Mouse (Mus musculus): ENCODE data around the gene Capn12. TPM values are rescaled to one million over a fixed set of nuclear protein-coding genes. Genes with fewer than 3 reads are reported as not detected.
"Not testable (repeated sequence)": the region's sequence is repeated elsewhere in the genome, so short reads cannot be mapped to it uniquely, and the experiment has no call there.

The Capn12 gene
- polyA plus RNA-seq, 1 experiment = 0.41 TPM

DNA sequence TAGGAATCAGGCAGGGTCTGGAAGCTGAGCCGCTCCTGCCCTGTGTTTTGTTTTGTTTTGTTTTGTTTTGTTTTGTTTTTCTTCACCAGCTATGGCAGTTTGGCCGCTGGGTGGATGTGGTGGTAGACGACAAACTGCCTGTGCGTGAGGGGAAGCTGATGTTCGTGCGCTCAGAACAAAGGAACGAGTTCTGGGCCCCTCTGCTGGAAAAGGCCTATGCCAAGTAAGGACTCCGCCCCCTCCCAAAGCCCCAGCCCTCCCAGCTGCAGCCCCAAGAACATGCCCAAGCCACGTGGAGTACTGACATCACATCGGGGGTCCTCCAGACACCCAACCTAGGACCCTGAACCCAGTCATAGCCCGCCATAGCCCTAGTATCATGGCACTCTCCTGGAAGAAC lies 1.8 kb downstream of the Capn12 start:
- no peaks in the 10 kb centered on the region for H3K27me3 ChIP-seq (ENCODE audit: control insufficient read depth, insufficient read depth, low read length)
- no peaks in the 10 kb centered on the region for H3K4me1 ChIP-seq (ENCODE audit: control insufficient read depth, insufficient read depth, low read length)
- H3K4me3 ChIP-seq (replicated peaks; ENCODE audit: insufficient read depth, low read depth, low read length) = no peak overlapping the region
- TF ChIP-seq POLR2A (IDR thresholded peaks at IDR 0.05; ENCODE audit: borderline replicate concordance, insufficient read depth, low read length) (no peak), CTCF (IDR thresholded peaks at IDR 0.05; ENCODE audit: borderline replicate concordance, insufficient read depth, low read depth, low read length) (no peak)
- no peak for DNase-seq
- 59% methylated on average over 11 of the region's 11 CpGs for WGBS
- no peak overlapping the region for H3K27ac ChIP-seq (ENCODE audit: insufficient read depth, low read length)

DNA sequence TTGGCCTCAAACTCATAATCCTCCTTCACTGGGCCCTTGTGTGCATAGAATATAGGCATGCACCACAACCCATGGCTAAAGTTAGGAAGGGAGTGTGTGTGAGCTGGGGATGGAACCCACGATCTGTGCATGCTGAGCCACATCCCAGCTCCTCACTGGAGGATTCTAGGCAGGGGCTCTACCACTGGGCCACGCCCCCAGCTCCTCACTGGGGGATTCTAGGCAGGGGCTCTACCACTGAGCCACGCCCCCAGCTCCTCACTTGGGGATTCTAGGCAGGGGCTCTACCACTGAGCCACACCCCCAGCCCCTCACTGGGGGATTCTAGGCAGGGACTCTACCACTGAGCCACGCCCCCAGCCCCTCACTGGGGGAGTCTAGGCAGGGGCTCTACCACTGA lies 2.5 kb downstream of the Capn12 start:
- H3K4me3 ChIP-seq (replicated peaks; ENCODE audit: insufficient read depth, low read depth, low read length); H3K27me3 ChIP-seq (ENCODE audit: control insufficient read depth, insufficient read depth, low read length); H3K27ac ChIP-seq (ENCODE audit: insufficient read depth, low read length); DNase-seq; H3K4me1 ChIP-seq (ENCODE audit: control insufficient read depth, insufficient read depth, low read length): not testable (repeated sequence)
- WGBS = 86% methylated on average over 4 of the region's 4 CpGs

DNA sequence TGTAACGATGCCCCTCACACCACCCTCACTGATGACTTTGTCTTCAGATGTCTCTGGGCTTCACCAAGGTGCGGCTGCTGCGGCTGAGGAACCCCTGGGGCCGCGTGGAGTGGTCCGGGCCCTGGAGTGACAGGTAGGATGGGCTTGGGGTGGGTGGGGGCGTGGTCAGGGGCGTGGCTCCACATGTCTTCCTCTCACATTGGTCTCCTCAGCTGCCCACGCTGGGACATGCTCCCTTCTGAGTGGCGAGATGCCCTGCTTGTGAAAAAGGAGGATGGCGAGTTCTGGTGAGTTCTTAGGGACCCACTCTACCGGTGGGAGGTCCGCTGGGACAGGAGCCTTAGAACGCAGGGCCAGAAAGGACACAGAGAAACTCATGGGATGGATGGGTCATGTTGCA lies 5.3 kb downstream of the Capn12 start:
- TF ChIP-seq CTCF (IDR thresholded peaks at IDR 0.05; ENCODE audit: borderline replicate concordance, insufficient read depth, low read depth, low read length) = no peak
- no peak for TF ChIP-seq POLR2A (IDR thresholded peaks at IDR 0.05; ENCODE audit: borderline replicate concordance, insufficient read depth, low read length)
- Histone ChIP-seq H3K27me3 (ENCODE audit: control insufficient read depth, insufficient read depth, low read length) (no peaks in the 10 kb centered on the region), H3K4me1 (ENCODE audit: control insufficient read depth, insufficient read depth, low read length) (no peaks in the 10 kb centered on the region), H3K4me3 (replicated peaks; ENCODE audit: insufficient read depth, low read depth, low read length) (no peak overlapping the region), H3K27ac (ENCODE audit: insufficient read depth, low read length) (no peak overlapping the region)
- 27% methylated on average over 14 of the region's 14 CpGs for WGBS
- DNase-seq = no peak

DNA sequence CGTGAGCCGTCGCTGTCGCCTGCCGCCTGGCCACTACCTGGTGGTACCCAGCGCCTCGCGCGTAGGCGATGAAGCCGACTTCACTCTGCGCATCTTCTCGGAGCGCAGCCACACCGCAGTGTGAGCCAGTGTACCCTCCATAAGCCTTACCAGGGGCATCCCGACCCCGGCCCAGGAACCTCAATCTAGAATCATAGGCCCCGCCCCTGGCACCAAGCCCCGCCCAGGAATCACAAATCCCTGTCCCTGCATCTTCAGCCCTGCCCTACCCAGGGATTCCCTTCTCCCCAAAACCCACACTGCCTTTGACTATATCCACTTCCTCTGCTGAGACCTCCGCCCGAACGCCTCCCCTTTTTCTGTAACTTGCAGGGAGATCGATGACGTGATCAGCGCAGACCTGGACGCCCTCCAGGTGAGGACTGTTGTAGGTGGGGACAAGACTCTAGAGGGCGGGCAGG lies 7.5 kb downstream of the Capn12 start:
- no peak for TF ChIP-seq CTCF (IDR thresholded peaks at IDR 0.05; ENCODE audit: borderline replicate concordance, insufficient read depth, low read depth, low read length)
- TF ChIP-seq POLR2A (IDR thresholded peaks at IDR 0.05; ENCODE audit: borderline replicate concordance, insufficient read depth, low read length) = no peak

DNA sequence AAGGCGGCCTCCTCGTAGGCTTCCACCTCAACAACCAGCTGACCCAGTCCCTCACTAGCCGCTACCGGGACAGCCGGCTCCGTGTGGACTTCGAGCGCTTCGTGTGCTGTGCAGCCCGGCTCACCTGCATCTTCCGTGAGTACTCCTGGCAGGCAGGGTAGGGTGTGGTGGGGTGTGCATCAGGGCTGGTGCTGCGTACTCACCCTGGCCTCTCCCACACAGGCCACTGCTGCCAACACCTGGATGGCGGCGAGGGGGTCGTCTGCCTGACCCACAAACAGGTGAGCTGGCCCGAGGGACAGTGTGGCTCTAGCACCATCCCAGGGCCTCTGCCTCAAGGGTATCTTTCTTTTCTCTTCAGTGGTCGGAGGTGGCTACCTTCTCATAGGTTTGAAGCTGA lies 11.4 kb downstream of the Capn12 start:
- no peak for TF ChIP-seq CTCF (IDR thresholded peaks at IDR 0.05; ENCODE audit: borderline replicate concordance, insufficient read depth, low read depth, low read length)
- TF ChIP-seq POLR2A (IDR thresholded peaks at IDR 0.05; ENCODE audit: borderline replicate concordance, insufficient read depth, low read length) = no peak
- DNase-seq = no peak
- no peaks in the 10 kb centered on the region for H3K4me1 ChIP-seq (ENCODE audit: control insufficient read depth, insufficient read depth, low read length)
- no peaks in the 10 kb centered on the region for H3K27me3 ChIP-seq (ENCODE audit: control insufficient read depth, insufficient read depth, low read length)
- H3K27ac ChIP-seq (ENCODE audit: insufficient read depth, low read length) = no peak overlapping the region
- H3K4me3 ChIP-seq (replicated peaks; ENCODE audit: insufficient read depth, low read depth, low read length) = no peak overlapping the region
- 93% methylated on average over 17 of the region's 17 CpGs for WGBS

More for the DNA sequence above, 7.5 kb downstream of the Capn12 start:
- WGBS = 2% methylated on average over 27 of the region's 27 CpGs
- peak overlapping the region; percentile 66 for H3K4me3 ChIP-seq (replicated peaks; ENCODE audit: insufficient read depth, low read depth, low read length)
- H3K27me3 ChIP-seq (ENCODE audit: control insufficient read depth, insufficient read depth, low read length) = no peaks in the 10 kb centered on the region
- no peak overlapping the region for H3K27ac ChIP-seq (ENCODE audit: insufficient read depth, low read length)
- DNase-seq = no peak
- no peaks in the 10 kb centered on the region for H3K4me1 ChIP-seq (ENCODE audit: control insufficient read depth, insufficient read depth, low read length)

DNA sequence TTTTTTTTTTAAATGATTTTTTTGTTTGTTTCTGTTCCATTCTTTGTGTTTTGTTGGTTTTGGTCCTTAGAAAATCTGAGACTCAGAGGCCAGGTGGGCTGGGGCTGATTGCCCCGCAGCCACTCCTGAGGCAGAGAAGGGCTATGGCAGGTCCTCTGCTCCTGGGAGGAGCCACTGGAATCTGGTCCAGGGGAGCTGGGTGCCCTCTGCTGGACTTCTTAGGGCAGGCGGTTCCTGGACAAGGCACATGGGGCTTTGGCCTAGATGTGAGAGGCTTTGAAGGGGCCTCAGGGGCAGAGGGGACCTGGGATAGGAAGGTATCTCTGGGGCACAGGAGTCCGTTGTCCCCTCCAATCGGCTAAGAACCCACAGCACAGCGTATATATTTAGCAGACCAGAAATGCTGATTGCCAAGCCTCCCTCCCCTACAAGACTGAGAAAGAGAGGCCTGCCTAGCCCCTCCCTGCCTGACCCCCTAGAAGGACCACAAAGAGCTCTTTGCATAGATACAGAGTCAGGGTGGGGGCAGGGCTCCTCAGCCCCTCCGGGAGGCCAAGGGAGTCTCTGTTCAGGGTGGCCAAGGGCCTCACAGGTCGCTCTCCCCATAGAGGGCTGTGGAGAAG lies 12.5 kb downstream of the Capn12 start:
- Histone ChIP-seq H3K27me3 (ENCODE audit: control insufficient read depth, insufficient read depth, low read length) (no peaks in the 10 kb centered on the region), H3K4me3 (replicated peaks; ENCODE audit: insufficient read depth, low read depth, low read length) (no peak overlapping the region), H3K4me1 (ENCODE audit: control insufficient read depth, insufficient read depth, low read length) (no peaks in the 10 kb centered on the region), H3K27ac (ENCODE audit: insufficient read depth, low read length) (no peak overlapping the region)
- peak in 1 of 2 experiments; percentile 42 for DNase-seq
- TF ChIP-seq CTCF (IDR thresholded peaks at IDR 0.05; ENCODE audit: borderline replicate concordance, insufficient read depth, low read depth, low read length) (peak; percentile 44; the same call in 1 of the 2 replicates), POLR2A (IDR thresholded peaks at IDR 0.05; ENCODE audit: borderline replicate concordance, insufficient read depth, low read length) (no peak)
- 45% methylated on average over 7 of the region's 7 CpGs for WGBS

DNA sequence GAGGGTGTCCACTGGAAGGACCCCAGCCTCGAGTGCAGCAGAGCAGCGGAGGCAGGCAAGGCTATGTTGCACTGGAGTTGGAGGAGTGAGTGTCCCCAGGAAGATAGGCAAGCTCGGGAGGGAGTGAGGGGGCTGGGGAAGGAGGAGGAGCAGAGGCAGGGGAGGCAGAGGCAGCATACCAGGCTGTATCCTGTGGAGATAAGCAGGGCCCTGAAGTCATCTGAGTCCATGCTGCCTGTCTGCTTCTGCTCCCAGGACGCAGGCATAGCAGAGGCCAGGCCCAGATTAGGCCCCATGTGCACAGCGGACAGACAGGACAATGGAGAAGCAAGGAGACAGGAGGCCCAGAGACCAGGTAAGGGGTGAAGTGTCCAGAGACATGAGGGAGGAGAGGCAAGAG lies 13.7 kb downstream of the Capn12 start:
- no peak for TF ChIP-seq CTCF (IDR thresholded peaks at IDR 0.05; ENCODE audit: borderline replicate concordance, insufficient read depth, low read depth, low read length)
- TF ChIP-seq POLR2A (IDR thresholded peaks at IDR 0.05; ENCODE audit: borderline replicate concordance, insufficient read depth, low read length) = no peak
- no peak for DNase-seq
- Histone ChIP-seq H3K27ac (ENCODE audit: insufficient read depth, low read length) (no peak overlapping the region), H3K4me1 (ENCODE audit: control insufficient read depth, insufficient read depth, low read length) (no peaks in the 10 kb centered on the region), H3K4me3 (replicated peaks; ENCODE audit: insufficient read depth, low read depth, low read length) (no peak overlapping the region), H3K27me3 (ENCODE audit: control insufficient read depth, insufficient read depth, low read length) (no peaks in the 10 kb centered on the region)
- 40% methylated on average over 5 of the region's 5 CpGs for WGBS

DNA sequence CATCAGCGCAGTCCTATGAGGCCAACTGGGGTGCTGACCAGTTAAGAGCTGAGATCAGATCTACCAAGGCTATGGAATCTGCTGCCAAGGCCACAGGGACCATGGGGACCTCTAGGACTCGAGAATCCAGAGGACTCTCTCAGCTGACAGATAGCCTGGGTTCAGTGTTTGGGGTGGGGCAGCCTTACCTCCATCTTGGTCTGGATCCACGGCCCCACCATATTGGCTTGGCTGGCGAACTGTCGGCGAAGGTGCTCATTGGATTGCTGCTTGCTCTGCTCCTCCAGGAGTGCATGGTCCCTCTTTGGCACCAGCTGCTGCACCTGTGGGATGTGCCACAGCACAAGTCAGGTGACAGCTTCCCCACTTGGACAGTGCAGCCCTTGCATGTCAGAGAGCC lies 16.4 kb downstream of the Capn12 start:
- H3K27ac ChIP-seq (ENCODE audit: insufficient read depth, low read length) = no peak overlapping the region
- 89% methylated on average over 6 of the region's 6 CpGs for WGBS
- DNase-seq = no peak
- H3K27me3 ChIP-seq (ENCODE audit: control insufficient read depth, insufficient read depth, low read length) = no peaks in the 10 kb centered on the region
- TF ChIP-seq CTCF (IDR thresholded peaks at IDR 0.05; ENCODE audit: borderline replicate concordance, insufficient read depth, low read depth, low read length) (no peak), POLR2A (IDR thresholded peaks at IDR 0.05; ENCODE audit: borderline replicate concordance, insufficient read depth, low read length) (no peak)
- H3K4me3 ChIP-seq (replicated peaks; ENCODE audit: insufficient read depth, low read depth, low read length) = no peak overlapping the region
- H3K4me1 ChIP-seq (ENCODE audit: control insufficient read depth, insufficient read depth, low read length) = peaks cover 16% of the 10 kb centered on the region
